Mouse (Mus musculus): ENCODE measurements around the gene Dync1i1.

- TF ChIP-seq CTCF (IDR thresholded peaks at IDR 0.05; ENCODE audit: low read depth) (no peak), EP300 (IDR thresholded peaks at IDR 0.05; ENCODE audit: low read depth) (no peak)
These were observed 141.8 kb downstream of the Dync1i1 start for GRCm38 (mm10) chr6:5867221-5867620.
